Mouse (Mus musculus): ENCODE measurements at regions not wholly inside any gene's neighbourhood (a gene's known extent, or its start where the extent isn't known, plus 50 kb on each side); places are given as distances from the start of the nearest gene placed in this dataset.

- DNase-seq: no peak
These were observed 145.9 kb downstream of the Plk2 start for GRCm38 (mm10) chr13:110540543-110541265.

GRCm38 (mm10) chr13:110541288-110542148 is 146.7 kb downstream of the Plk2 start:
- no peak for DNase-seq

- DNase-seq: no peak
These were observed 147.6 kb downstream of the Plk2 start for GRCm38 (mm10) chr13:110542303-110543065.

- DNase-seq: peak; percentile 31
These were observed 150.6 kb downstream of the Plk2 start for GRCm38 (mm10) chr13:110545454-110545853.

DNA sequence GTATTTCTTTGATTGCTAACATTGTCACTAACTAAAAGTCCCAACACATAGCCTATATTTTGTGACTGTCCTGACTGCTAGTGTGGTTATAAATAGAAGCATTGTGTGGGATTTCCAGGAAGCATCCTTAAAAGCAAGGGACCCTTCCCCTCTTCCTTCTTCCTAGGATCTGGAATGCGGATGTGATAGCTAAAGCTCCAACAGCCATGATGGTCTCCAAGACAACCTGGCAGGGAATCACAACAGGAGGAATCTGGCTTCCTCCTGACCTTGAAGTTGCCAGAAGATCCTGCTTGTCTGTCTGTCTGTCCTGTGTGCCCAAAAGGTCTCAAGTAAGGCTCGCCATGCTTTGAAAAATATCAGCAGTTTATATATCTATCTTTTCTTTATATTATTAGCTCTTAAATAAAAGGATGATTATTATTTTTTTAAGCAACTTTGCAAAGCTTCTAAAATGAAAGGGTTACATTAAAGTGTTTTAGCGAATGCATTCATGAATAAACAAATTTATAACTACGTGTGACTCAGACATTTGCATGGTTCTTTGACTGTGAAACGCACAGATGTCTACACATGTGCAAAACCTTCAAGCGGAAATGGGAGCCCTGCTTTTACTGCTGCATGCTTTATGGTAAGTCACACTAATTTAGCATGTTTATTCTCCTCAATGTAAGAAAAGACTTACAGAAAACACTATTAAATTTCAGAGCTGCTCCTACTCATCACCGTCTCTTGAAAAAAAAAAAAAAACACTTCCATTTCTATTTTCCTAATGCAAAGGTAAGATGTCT is 160.9 kb downstream of the Plk2 start:
- DNase-seq: no peak

DNA sequence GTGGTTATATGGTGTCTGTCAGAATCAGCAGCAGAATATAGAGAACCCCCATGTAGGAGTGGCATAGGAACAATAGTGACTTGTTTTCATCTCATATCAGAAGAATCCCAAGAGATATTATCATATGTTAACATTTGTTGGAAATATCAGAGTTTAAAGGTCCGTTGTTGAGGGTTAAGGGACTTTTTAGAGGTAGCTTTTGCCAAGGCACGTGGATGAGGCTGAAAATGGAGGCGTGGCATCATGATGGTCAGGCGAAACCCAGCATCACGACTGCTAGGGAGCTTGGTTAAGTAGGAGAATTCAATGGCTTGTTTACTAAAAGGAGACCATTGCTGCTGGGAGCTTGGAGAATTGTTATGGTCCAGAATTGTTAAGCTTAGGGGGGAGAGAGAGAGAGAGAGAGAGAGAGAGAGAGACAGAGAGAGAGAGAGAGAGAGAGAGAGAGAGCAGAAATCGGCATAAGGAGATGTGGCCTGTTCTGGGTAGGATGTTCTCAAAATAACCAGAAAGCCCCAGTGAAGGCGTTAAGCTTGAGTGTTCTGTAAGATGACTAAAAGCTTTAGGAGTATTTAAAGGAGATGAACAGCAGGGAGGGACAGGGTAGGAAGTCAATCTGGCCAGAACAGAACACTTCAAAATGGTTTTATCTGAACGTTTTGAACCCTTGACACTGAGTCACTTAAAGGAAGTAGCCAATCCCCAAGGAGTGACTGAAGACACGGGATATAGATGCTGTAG is 161.7 kb downstream of the Plk2 start:
- DNase-seq: no peak

GRCm38 (mm10) chr13:110557930-110558727 is 163.3 kb downstream of the Plk2 start:
- no peak for DNase-seq

- no peak for DNase-seq
These were observed 165.7 kb downstream of the Plk2 start for GRCm38 (mm10) chr13:110560566-110560965.

DNA sequence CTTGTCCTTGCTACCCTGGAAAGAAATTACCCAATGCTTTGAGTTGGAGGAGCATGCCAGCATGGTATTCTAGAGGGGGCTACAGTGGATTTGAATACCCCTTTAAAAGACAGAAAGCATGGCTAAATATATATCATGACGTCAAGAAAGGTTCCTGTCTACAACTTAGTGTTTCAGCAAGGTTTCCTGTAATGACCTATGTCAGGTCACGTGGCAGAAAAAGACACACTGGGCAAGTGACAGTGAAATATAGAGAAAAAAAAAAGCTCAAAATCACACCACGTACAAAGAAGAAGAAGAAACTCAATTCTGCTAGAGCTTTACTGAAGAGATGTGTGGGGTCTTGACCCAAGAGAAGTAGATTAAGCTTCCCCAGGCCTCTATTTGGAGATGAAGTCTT is 167.7 kb downstream of the Plk2 start:
- no peak for DNase-seq

DNA sequence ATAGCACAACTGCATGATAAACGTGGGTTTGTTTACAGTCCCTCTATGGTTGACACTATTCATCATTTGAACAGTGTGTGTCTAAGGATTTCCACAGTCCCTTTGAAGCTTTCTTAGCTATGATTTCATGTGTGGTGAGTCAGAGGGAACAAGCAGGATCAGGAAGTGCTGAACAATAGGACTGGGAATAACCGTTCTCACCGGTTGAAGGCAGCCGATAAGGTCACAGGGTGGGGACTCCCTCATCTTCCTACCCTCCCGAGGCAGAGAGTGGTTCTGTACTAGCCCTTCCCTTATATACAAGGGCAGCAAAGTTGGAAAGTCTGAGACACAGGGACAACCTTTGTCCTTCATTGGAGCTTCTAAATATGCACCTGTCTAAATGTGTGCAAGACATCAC is 168.1 kb downstream of the Plk2 start:
- DNase-seq: no peak

DNA sequence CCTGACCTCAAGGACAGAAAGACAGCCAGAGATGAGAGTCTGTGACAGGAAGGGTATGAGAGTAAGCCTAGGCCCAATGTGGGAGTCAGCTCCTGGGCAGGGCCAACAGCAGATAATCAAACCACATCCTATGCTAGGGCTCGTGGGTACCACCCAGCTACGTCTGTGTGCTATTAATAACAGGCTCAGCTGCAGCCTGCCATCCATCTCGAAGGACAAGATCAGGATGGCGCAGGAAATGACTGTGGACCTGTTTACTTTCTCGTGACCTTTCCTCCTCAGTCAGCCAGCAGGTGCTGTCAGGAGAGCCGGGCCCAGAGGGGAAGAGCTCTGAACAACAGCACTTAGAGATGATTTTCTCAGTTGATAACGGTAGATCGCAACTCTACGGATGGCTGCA is 169.1 kb downstream of the Plk2 start:
- DNase-seq: peak; percentile 21

DNA sequence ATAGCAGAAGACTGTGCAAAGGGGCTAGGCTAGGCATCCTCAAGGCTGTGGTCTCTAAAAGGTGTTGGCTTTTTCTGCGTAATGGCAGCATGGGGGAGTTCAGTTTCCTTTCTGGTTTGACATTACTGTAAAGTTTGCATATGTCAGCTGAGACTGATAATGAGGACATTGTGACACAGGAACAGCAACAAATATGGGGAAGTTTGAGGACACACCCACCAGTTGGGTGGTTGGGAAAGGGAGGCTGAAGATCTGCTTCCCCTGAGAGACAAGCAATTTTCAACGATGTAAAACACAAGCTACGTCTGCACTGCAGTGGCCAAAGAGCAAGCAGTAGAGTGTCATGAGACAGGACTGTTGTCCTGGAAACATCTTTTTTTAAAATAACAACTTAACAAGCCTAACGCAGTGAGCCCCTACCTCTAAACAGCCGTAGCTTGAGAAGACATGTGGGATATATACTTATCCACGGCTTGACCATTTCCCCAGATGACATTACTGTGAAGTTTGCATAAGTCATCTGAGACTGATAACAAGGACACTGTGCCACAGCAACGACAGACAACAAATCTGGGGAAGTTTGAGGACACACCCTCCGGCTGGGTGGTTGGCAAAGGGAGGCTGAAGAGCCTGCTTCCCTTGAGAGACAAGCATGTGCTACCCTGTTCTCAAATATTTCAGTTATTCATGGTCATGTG is 173.8 kb downstream of the Plk2 start:
- DNase-seq: no peak

GRCm38 (mm10) chr13:110569180-110569512 is 174.3 kb downstream of the Plk2 start:
- no peak for DNase-seq

GRCm38 (mm10) chr13:110570386-110570785 is 175.5 kb downstream of the Plk2 start:
- no peak for DNase-seq

GRCm38 (mm10) chr13:110573360-110574065 is 178.7 kb downstream of the Plk2 start:
- no peak for DNase-seq

DNA sequence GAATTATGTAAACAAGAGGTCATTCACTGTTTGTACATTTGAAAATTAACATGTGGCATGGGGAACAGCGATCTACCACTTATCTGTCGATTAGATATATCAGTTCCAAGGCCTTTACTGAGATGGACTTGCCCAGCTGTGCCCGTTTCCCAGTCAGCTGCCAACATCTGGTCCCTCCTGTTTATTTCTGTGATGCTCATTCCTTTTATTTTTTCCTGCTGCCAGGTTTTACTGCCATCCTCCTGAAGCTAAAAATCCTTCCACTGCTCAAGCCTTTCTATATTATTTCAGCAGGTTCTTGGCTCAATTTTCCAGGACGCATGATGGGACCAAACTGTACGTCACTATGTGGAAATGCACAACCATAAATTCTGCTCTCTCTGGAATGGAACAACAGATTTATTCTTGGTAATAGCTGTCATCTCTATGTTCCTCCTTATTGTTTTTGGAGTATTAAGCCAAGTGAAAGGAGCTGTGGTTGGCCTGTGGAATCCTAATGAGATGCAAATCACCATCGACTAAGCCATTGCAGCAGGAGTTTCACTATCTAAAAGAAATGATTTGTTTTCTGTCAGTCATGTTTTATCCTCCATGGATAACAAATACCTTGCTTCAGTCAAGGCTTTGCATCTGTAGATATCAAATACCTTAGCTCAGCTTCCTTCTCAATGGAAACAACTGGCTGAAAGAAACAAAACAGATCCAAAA is 180.1 kb downstream of the Plk2 start:
- DNase-seq: no peak

- DNase-seq: no peak
These were observed 183.3 kb downstream of the Plk2 start for GRCm38 (mm10) chr13:110578159-110578558.

- no peak for DNase-seq
These were observed 185.3 kb downstream of the Plk2 start for GRCm38 (mm10) chr13:110580166-110580565.

- DNase-seq: no peak
These were observed 185.7 kb downstream of the Plk2 start for GRCm38 (mm10) chr13:110580570-110580969.
